Mouse (Mus musculus) regulatory T cell (primary cell): ENCODE data around the gene Nsrp1.

ENCODE experiments used
- in situ Hi-C: fragments of 300-600 bp; cut with MboI, MseI; formaldehyde crosslinking; loops from one replicate; pipeline ENCODE4 v1.15.1; 2025; ENCODE audit warnings: high pct_unique_total_duplicates

Gene Nsrp1

GRCm38 (mm10) chr11:77061951-77062350 is 16.3 kb downstream of the Nsrp1 start:
- in situ Hi-C loops = no loop called here

- in situ Hi-C loops = loop anchor here (10.0 kb wide), 1 partner anchor 258 kb away; no protein-coding TSS in a partner anchor
These were observed 35.4 kb downstream of the Nsrp1 start for GRCm38 (mm10) chr11:77042816-77043215.

GRCm38 (mm10) chr11:77041891-77042290 is 36.3 kb downstream of the Nsrp1 start:
- in situ Hi-C loops = loop anchor here (10.0 kb wide), 1 partner anchor 257 kb away; no protein-coding TSS in a partner anchor

GRCm38 (mm10) chr11:77031151-77031934 is 46.9 kb downstream of the Nsrp1 start:
- in situ Hi-C loops = no loop called here

GRCm38 (mm10) chr11:77028157-77028556 is 50.1 kb downstream of the Nsrp1 start:
- in situ Hi-C loops = loop anchor here (10.0 kb wide), 1 partner anchor 137 kb away; no protein-coding TSS in a partner anchor

GRCm38 (mm10) chr11:77026559-77026958 is 51.7 kb downstream of the Nsrp1 start:
- in situ Hi-C loops = loop anchor here (10.0 kb wide), 1 partner anchor 138 kb away; no protein-coding TSS in a partner anchor

- in situ Hi-C loops = loop anchor here (10.0 kb wide), 1 partner anchor 143 kb away; no protein-coding TSS in a partner anchor
These were observed 56.4 kb downstream of the Nsrp1 start for GRCm38 (mm10) chr11:77021749-77022396.

- in situ Hi-C loops = no loop called here
These were observed 58.7 kb downstream of the Nsrp1 start for GRCm38 (mm10) chr11:77019539-77019938.

GRCm38 (mm10) chr11:77018046-77018445 is 60.2 kb downstream of the Nsrp1 start:
- in situ Hi-C loops = no loop called here

GRCm38 (mm10) chr11:77010762-77011475 is 67.3 kb downstream of the Nsrp1 start:
- in situ Hi-C loops = no loop called here

GRCm38 (mm10) chr11:77009069-77010025 is 68.9 kb downstream of the Nsrp1 start:
- in situ Hi-C loops = no loop called here

GRCm38 (mm10) chr11:77006616-77007015 is 71.6 kb downstream of the Nsrp1 start:
- in situ Hi-C loops = no loop called here

GRCm38 (mm10) chr11:77005881-77006280 is 72.4 kb downstream of the Nsrp1 start:
- in situ Hi-C loops = no loop called here

GRCm38 (mm10) chr11:77002361-77002760 is 75.9 kb downstream of the Nsrp1 start:
- in situ Hi-C loops = no loop called here

GRCm38 (mm10) chr11:77000741-77001140 is 77.5 kb downstream of the Nsrp1 start:
- in situ Hi-C loops = no loop called here

- in situ Hi-C loops = no loop called here
These were observed 79.5 kb downstream of the Nsrp1 start for GRCm38 (mm10) chr11:76998705-76999226.

- in situ Hi-C loops = no loop called here
These were observed 80.1 kb downstream of the Nsrp1 start, which contains the start of gene Slc6a4 for GRCm38 (mm10) chr11:76997916-76998704. Gene Slc6a4 (plus strand): TSS chr11:76998603.

GRCm38 (mm10) chr11:76997305-76997704 is 80.9 kb downstream of the Nsrp1 start:
- in situ Hi-C loops = no loop called here

- in situ Hi-C loops = no loop called here
These were observed 82.1 kb downstream of the Nsrp1 start for GRCm38 (mm10) chr11:76995966-76996672.
